Mouse (Mus musculus) splenic B cell, adult 2 months (primary cell): ENCODE results near the gene Ecpas.

ENCODE experiments used
- DNase-seq: peaks from one replicate; pipeline ENCODE4 v3.0.0-alpha.2; 2011; ENCODE audit warnings: low read depth, low spot score
- H3K27me3 ChIP-seq: 2 replicates; pipeline ENCODE4 v1.6.1; 2012; ENCODE audit warnings: mild to moderate bottlenecking, low read length, moderate library complexity, mixed read lengths; ENCODE audit not compliant: control insufficient read depth, poor library complexity, insufficient read depth, severe bottlenecking
- H3K36me3 ChIP-seq: 2 replicates; pipeline ENCODE4 v1.6.1; 2012; ENCODE audit warnings: mild to moderate bottlenecking, low read length, moderate library complexity, mixed read lengths; ENCODE audit not compliant: control insufficient read depth, poor library complexity, insufficient read depth, severe bottlenecking

Ecpas gene

DNA sequence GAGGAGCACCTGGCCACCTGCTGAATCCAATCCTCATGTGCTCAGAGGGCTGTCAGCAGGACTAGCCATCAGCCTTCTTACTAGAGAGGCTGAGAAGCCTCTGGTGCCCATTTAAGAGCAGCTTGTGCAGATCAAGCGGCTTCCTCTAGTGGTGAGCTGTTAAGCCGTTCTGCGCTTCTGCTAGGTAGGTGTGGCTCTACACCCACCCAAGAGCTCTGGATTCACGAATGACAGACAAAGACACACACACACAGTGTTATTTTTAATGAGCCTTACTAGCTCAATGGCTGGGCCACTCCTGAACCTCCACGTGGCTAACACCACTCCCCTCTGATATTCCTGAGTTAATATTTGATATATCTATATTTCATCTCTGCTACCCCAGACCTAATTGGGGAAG is 13.1 kb upstream of the Ecpas start:
- no peaks in the 10 kb centered on the region for H3K27me3 ChIP-seq
- no peak for DNase-seq
- no peaks in the 10 kb centered on the region for H3K36me3 ChIP-seq

DNA sequence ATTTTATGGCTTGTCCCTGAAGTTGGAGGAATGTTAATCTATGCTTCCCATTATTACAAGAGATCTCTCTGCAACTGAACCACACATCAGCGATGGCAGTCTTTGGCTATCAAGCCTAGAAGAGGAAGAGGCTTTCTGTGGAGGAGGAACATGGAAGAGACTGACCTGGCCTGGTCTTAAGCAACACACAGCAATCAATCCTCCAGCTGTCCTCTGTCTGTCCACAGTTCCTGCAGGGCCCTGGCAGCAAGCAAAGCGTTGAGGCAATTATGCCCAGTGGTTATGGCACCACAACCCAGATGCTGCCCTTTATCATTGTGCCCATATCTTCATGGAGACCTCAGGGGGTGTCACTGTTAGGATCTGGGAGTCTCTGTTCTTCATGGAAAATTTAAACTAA is 11.4 kb upstream of the Ecpas start:
- H3K27me3 ChIP-seq: no peaks in the 10 kb centered on the region
- no peak for DNase-seq
- no peaks in the 10 kb centered on the region for H3K36me3 ChIP-seq

DNA sequence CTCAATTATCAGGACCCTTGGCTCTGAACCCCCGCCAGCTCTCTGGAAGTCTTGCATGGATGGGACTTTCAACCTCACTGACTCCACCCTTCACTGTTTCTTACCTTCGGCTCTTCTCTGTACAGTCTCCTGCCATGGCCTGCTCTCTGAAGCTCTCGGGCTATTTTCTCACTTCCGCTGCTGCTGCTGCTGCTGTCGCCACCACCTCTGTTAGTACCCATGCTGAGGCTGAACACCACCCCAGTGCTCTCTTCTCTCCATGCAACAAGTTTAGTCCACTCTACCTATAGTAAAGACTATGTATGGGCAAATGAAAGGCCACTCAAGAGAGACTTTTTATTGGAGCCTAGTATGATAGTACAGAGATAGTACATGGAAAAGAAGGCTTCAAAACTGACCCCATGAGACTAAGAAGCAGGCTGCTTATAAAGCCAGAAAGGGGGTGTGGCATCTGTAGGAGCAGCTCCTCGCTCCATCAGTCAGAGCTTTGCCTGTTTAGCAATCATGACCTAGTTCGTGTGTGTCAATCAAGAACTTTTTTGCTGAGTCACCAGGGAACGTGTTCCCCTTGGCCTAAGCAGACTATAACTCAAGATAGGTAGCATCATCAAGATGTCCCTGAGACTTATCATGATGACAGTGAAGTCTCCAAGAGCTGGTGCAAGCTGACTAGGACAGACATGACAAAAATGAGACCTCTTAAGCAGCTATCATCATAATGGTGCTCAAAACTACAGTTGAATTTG is 2.7 kb upstream of the Ecpas start:
- Histone ChIP-seq H3K36me3 (no peaks in the 10 kb centered on the region), H3K27me3 (no peaks in the 10 kb centered on the region)
- DNase-seq: no peak

DNA sequence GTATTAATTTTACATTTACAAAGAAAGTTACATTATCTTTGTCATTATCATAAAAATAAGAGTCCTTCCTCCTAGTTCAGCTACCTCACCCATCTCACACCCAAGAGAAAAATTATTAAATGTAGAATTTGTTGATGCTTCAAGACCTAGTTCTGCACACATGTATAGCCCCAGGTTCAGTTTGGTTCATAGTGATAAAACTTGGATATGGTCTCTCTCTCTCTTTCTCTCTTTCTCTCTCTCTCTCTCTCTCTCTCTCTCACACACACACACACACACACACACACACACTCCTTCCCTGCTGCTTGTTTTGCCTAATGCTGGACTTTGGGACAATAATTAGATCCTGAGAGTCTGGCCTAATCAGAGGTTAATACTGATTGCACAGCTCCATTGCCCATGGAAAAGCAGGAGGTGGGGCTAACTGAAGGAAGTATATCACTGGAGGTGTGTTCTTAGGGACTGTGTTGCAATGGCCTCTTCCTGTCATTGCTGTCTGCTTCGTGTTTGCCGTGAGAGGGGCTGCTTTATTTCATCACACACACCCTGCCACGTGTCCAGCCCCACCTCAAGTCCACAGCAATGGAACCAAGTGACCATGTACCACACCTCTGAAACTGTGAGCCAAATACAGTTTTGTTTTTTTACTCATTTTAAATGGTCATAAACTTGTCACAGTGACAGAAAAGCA is 932 bp upstream of the Ecpas start:
- DNase-seq: no peak
- no peaks in the 10 kb centered on the region for H3K27me3 ChIP-seq
- H3K36me3 ChIP-seq: no peaks in the 10 kb centered on the region

DNA sequence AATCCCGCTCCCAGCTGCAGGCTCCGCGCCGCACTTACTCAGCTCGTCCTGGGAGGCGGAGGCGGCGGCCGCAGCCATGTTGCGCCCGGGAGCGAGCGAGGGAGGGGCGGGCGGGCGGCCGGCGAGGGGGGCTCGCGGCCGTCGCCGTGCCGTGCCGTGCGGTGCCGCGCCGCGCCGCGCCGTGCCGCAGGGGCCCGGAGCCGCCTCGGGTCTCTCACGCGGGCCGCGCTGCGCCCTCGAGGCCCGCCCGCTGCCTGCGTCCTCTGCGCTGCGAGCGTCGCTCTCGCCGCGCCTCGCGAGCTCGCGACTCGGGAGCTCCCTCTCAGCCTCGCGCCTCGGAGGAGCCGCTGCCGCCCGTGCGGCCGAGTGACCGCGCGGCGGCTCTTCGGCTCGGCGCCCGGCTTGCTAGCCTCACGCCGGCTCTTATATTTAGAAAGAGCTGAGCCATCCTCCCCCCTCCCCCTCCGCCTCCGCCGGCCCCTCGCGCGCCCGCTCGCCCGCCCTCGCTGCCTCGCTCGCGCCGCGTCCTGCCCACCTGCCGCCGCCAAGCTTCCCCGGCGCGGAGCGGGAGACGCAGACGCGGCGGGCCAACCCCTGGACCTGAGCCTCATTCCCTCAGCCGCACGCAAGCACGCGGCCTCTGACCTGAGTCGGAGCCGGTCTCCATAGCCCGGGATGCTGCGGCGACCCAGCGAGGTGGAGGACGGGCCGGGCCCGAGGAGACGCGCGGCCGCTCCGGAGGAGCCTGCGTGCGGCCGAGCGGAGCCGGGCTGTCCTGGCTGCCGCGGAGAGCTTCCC is 519 bp downstream of the Ecpas start:
- peak; percentile 70 for DNase-seq
- Histone ChIP-seq H3K27me3 (no peaks in the 10 kb centered on the region), H3K36me3 (no peaks in the 10 kb centered on the region)

DNA sequence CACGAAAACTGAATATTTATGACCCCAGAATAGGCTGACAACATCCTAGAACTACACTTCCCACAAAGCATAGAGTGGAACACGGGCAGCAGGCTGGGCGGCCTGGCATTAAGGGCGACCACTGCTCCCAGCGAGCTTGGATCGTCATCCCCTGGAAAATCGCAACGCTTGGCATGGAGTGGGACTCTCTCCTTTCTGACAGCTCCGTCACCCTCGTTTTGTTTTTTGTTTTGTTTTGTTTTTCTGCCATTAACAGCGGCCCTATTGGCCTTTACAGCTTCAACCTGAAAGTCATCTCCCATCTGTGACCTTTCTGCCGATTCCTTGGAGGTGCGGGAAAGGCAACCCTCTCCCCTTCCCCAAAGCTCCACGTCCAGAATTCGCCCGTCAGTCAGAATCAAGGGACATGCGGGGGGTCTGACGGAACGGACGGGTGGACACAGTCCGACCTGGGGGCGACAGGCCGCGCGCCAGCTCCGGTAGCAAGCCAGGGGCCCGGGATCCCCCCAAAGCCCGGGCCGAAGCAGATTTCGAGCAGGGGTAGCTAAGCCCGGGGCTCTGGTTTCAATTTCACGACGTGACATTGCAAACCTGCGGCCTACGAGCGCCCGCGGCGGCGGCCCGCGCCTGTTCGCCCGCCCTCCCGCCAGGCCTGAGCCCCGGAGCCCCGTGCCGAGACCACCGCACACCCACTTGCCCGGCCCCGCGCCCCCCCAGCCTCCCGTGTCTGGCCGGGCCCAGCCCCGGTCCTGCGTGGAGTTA is 1.3 kb downstream of the Ecpas start:
- Histone ChIP-seq H3K36me3 (no peaks in the 10 kb centered on the region), H3K27me3 (no peaks in the 10 kb centered on the region)
- DNase-seq: peak; percentile 58

DNA sequence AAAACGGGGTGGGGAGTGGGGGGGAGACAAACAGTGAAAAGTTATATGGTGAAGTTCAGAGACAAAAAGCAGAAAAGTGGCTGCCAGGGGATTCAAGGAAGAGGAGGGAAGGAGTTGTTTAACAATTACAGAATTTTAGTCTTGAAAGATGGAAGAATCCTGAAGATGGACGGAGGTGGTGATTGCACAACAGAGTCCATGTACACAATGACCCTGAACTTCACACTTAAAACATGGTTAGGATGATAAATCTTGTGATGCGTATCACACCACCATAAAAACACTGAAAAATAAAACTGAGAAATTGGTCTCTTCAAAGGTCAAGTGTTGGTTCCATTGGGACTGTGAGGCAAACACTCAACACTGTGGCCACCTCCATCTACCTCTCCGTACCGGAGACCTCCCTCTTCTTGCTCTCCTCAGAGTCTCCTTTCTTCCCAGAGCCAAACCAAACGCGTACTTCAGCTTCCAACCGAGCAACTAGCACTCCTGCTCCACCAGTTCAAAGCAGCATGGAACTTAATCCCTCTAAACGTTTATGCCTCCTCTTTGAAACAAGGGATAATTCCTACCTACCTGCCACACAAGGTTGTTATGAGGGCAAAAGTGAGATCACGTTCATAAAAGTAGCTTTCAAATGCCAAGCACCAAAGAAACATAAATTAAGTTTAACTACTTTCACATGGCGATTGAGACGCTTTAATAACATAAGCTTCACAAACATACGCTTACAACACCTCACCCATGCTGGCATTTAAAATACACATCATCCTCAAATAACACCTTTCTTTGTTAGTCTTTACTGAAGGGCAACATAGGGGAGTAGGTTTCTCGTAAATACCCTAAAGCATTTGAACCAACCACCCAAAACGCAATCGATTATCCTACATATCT is 2.1 kb downstream of the Ecpas start:
- no peak for DNase-seq
- H3K27me3 ChIP-seq: no peaks in the 10 kb centered on the region
- H3K36me3 ChIP-seq: no peaks in the 10 kb centered on the region

DNA sequence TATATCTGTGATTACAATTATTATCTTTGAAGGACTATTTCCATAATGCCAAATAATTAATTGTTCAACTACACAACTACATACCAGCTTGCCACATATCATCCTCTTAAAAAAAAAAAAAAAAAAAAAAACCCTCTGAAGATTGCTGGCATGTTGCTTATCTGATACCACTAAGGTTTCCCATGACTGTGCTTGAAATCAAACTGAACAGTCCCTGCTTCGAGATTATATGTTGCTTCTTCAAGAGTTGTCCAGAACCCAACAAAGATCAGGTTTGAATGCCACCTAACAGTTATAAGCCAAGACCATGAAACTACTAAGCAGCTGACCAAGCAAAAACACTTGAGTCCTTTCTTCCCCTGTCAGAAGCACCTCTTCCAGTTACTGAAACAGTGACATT is 5.1 kb downstream of the Ecpas start:
- Histone ChIP-seq H3K27me3 (no peaks in the 10 kb centered on the region), H3K36me3 (no peaks in the 10 kb centered on the region)
- no peak for DNase-seq

DNA sequence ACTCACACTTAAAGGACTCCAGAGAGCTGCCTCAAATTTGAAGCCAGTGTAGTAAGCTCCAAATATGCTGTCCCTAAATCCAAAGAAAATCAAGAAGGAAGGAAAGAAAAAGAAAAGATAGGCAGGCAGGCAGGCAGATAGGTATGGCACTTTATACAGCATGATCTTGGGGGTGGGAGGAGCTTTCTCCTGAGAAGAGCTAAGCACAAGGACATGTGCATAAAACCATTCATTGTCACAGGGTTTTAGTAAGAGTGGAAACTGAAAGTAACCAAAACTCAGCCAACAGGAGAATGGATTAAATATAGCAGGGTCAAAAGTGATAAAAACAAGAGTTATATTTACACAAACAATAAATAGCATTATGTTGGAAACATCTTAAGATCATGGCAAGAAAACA is 14.2 kb downstream of the Ecpas start:
- Histone ChIP-seq H3K36me3 (no peaks in the 10 kb centered on the region), H3K27me3 (no peaks in the 10 kb centered on the region)
- DNase-seq: peak; percentile 42

DNA sequence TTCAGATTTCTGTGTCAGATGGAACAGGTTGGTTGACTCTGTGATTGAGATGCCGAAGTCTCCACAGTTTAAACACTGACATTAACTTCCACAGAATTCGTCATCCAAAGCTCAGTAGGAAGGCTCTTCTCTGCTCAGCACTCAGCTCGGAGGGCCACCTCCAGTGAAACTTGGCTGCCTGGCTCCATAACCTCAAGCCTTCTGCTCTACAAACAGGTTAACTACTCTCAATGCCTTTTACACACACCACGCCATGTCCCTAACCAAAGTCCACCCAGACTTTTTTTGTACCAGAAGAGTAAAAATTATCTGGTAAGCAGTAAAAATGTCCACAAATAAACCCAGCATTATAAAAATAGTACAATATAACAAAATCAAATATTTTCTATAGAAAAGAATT is 15.1 kb downstream of the Ecpas start:
- DNase-seq: no peak
- no peaks in the 10 kb centered on the region for H3K27me3 ChIP-seq

DNA sequence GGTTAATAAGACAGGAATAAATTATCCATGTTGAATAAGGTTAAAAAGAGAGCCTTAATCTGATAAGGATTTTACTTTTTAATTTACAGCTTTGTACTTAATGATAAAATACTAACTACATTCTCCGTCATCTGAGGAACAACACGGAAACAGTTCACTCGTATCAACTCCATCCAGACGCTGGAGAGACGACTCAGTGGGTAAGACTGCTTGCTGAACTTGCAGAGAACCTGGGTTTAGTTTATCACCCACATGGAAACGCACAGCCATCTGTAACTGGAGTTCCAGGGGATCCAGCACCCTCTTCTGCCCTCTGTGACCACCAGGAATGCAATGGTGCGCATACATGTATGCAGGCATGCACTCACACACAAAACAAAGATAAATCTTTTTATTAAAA is 18.1 kb downstream of the Ecpas start:
- H3K27me3 ChIP-seq: no peaks in the 10 kb centered on the region
- no peaks in the 10 kb centered on the region for H3K36me3 ChIP-seq
- DNase-seq: no peak

More for the DNA sequence above, 15.1 kb downstream of the Ecpas start:
- H3K36me3 ChIP-seq: no peaks in the 10 kb centered on the region

DNA sequence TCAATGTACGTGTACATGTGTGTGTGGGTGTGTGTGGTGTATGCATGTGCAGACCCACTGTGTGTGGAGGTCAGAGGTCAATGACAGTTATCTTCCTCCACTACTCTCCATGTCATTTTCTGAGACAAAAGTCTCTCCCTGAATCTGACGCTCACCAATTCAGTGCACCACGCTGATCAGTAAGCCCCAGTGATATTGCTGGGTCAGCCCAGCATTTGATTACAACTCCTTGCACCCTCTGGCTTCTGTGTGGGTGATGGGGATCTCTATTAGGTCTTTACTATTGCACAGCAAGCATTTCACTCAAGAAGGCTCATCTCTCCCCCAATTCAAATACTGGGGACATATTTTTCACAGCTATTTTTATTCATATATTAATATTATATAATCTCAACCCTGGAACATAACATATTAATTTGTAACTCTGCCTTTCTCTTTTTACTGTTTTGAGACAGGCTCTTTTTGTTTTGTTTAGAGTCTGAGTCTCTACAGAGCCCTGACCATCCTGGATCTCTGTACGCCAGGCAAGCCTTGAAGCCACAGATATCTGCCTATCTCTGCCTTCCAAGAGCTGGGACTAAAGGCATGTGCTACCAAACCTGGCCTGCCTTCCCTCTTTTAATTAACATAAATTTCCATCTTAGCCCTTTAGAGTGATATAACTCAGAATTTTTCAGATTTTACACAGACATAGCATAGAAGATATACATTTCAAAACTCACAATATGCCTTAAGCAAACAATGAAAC is 22.3 kb downstream of the Ecpas start:
- H3K36me3 ChIP-seq: no peaks in the 10 kb centered on the region
- DNase-seq: no peak

DNA sequence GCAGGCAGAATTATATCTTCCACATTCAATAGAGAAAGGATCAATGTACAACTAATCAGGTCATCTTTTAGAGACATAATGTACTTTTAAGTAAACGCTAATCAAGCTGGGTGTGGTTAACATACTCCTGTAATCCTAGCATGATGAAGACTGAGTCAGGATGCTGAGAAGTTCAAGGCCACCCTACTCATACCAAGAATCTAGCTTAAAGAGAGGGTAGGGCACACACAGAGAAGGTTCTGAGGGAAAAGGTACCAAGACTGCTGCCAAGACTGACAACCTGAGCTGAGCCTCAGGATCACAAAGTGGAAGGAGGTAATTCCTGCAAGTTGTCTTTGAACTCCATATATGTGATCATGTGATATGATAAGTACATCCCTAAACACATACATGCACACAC is 24.0 kb downstream of the Ecpas start:
- H3K27me3 ChIP-seq: no peaks in the 10 kb centered on the region
- no peak for DNase-seq
- H3K36me3 ChIP-seq: no peaks in the 10 kb centered on the region

More for the DNA sequence above, 22.3 kb downstream of the Ecpas start:
- H3K27me3 ChIP-seq: no peaks in the 10 kb centered on the region
